Mouse (Mus musculus) embryonic stem cell, embryonic (primary cell): ENCODE results near the gene Ell2.

ENCODE experiments used
- CTCF ChIA-PET, 4 experiments: fragments of 300-600 bp in 2 of 4; fragments of 350-600 bp in 2 of 4; sonication (Branson Sonifier 250); formaldehyde crosslinking; loops; one replicate each; lab custom pipeline; 2022; ENCODE audit warnings: inconsistent platforms in 2 of 4; lab: Charles Lee
- POLR2A ChIA-PET, 4 experiments: fragments of 300-600 bp in 2 of 4; fragments of 350-600 bp in 2 of 4; sonication (Branson Sonifier 250); formaldehyde crosslinking; loops; one replicate each; lab custom pipeline; 2022; ENCODE audit warnings: antibody characterized with exemption in 4 of 4, inconsistent platforms in 1 of 4; lab: Charles Lee

Ell2 gene

GRCm38 (mm10) chr13:75706457-75706856, at the start of gene Ell2:
Gene Ell2, plus strand, starts transcription at chr13:75706757.
- ChIA-PET CTCF (interaction anchor here in 2 of 4 experiments (0.5 to 1.6 kb wide), 2 partner anchors 20 to 1571 kb away, joined by 3 to 4 read pairs; no protein-coding TSS in a partner anchor), POLR2A (interaction anchor here in 2 of 4 experiments (1.1 to 9.6 kb wide), 12 partner anchors 13 to 330 kb away, joined by 3 to 106 read pairs (median 15); no protein-coding TSS in a partner anchor)

- POLR2A ChIA-PET = interaction anchor here (0.6 to 9.4 kb wide), 17 partner anchors 9 to 569 kb away, joined by 3 to 106 read pairs (median 3); partner anchors contain the start of gene Ell2 (in 2 of the 4)
- CTCF ChIA-PET = no interaction called here
These were observed 21.1 kb upstream of the Ell2 start for GRCm38 (mm10) chr13:75685438-75685837.

- CTCF ChIA-PET = no interaction called here
These were observed 19.6 kb upstream of the Ell2 start for GRCm38 (mm10) chr13:75686995-75687394.

GRCm38 (mm10) chr13:75691625-75692024, 14.9 kb upstream of the Ell2 start:
- ChIA-PET CTCF (no interaction called here), POLR2A (interaction anchor here in 1 of 4 experiments (2.6 kb wide), 1 partner anchor 9 kb away, joined by 11 read pairs; no protein-coding TSS in a partner anchor)

More at GRCm38 (mm10) chr13:75686995-75687394, 19.6 kb upstream of the Ell2 start:
- POLR2A ChIA-PET = interaction anchor here in 2 of 4 experiments (0.6 to 9.4 kb wide), 12 partner anchors 8 to 186 kb away, joined by 3 to 106 read pairs (median 4); partner anchors contain the start of genes Ell2 (in 2 of the 2) and Glrx (in 1 of the 2)

GRCm38 (mm10) chr13:75693081-75693480, 13.5 kb upstream of the Ell2 start:
- CTCF ChIA-PET = no interaction called here
- POLR2A ChIA-PET = interaction anchor here in 2 of 4 experiments (0.7 to 2.6 kb wide), 5 partner anchors 7 to 100 kb away, joined by 3 to 11 read pairs (median 3); no protein-coding TSS in a partner anchor

- ChIA-PET POLR2A (interaction anchor here in 1 of 4 experiments (0.6 to 1.0 kb wide), 2 partner anchors 16 to 142 kb away, joined by 3 read pairs; no protein-coding TSS in a partner anchor), CTCF (no interaction called here)
These were observed 3.7 kb upstream of the Ell2 start for GRCm38 (mm10) chr13:75702814-75703213.

- ChIA-PET POLR2A (interaction anchor here (0.5 to 9.6 kb wide), 46 partner anchors 7 to 1089 kb away, joined by 3 to 106 read pairs (median 4); partner anchors contain the start of genes Glrx (in 1 of the 4) and Rfesd (in 1 of the 4)), CTCF (interaction anchor here in 3 of 4 experiments (0.5 to 1.8 kb wide), 6 partner anchors 9 to 1570 kb away, joined by 3 to 5 read pairs (median 3); no protein-coding TSS in a partner anchor)
These were observed 592 bp downstream of the Ell2 start for GRCm38 (mm10) chr13:75706882-75707816.

GRCm38 (mm10) chr13:75707821-75708636, 1.5 kb downstream of the Ell2 start:
- CTCF ChIA-PET = interaction anchor here in 2 of 4 experiments (0.6 to 1.8 kb wide), 5 partner anchors 9 to 90 kb away, joined by 3 to 5 read pairs (median 3); no protein-coding TSS in a partner anchor

GRCm38 (mm10) chr13:75708637-75709002, 2.1 kb downstream of the Ell2 start:
- POLR2A ChIA-PET = interaction anchor here in 3 of 4 experiments (0.6 to 9.6 kb wide), 37 partner anchors 8 to 1091 kb away, joined by 3 to 106 read pairs (median 4); partner anchors contain the start of gene Glrx (in 1 of the 3)
- CTCF ChIA-PET = interaction anchor here in 1 of 4 experiments (1.8 kb wide), 1 partner anchor 89 kb away, joined by 5 read pairs; no protein-coding TSS in a partner anchor

More at GRCm38 (mm10) chr13:75707821-75708636, 1.5 kb downstream of the Ell2 start:
- POLR2A ChIA-PET = interaction anchor here (0.5 to 9.6 kb wide), 50 partner anchors 8 to 1090 kb away, joined by 3 to 106 read pairs (median 4); partner anchors contain the start of genes Glrx (in 1 of the 4) and Rfesd (in 1 of the 4)

- ChIA-PET CTCF (no interaction called here), POLR2A (interaction anchor here in 2 of 4 experiments (0.6 to 9.6 kb wide), 25 partner anchors 8 to 193 kb away, joined by 3 to 106 read pairs (median 8); no protein-coding TSS in a partner anchor)
These were observed 2.6 kb downstream of the Ell2 start for GRCm38 (mm10) chr13:75709026-75709778.

GRCm38 (mm10) chr13:75710152-75710551, 3.6 kb downstream of the Ell2 start:
- CTCF ChIA-PET = no interaction called here
- POLR2A ChIA-PET = interaction anchor here in 2 of 4 experiments (0.9 to 9.6 kb wide), 12 partner anchors 9 to 56 kb away, joined by 3 to 106 read pairs (median 4); no protein-coding TSS in a partner anchor

GRCm38 (mm10) chr13:75711517-75711916, 5.0 kb downstream of the Ell2 start:
- ChIA-PET CTCF (interaction anchor here in 2 of 4 experiments (0.6 to 0.7 kb wide), 3 partner anchors 11 to 1521 kb away, joined by 3 to 5 read pairs (median 4); no protein-coding TSS in a partner anchor), POLR2A (interaction anchor here in 3 of 4 experiments (0.6 to 9.6 kb wide), 11 partner anchors 8 to 296 kb away, joined by 3 to 106 read pairs (median 4); no protein-coding TSS in a partner anchor)

- CTCF ChIA-PET = interaction anchor here in 1 of 4 experiments (0.6 kb wide), 1 partner anchor 408 kb away, joined by 3 read pairs; no protein-coding TSS in a partner anchor
- POLR2A ChIA-PET = interaction anchor here in 3 of 4 experiments (0.6 to 9.6 kb wide), 8 partner anchors 7 to 43 kb away, joined by 3 to 106 read pairs (median 6); no protein-coding TSS in a partner anchor
These were observed 6.0 kb downstream of the Ell2 start for GRCm38 (mm10) chr13:75712544-75712943.

- CTCF ChIA-PET = no interaction called here
- POLR2A ChIA-PET = interaction anchor here in 2 of 4 experiments (0.6 to 2.8 kb wide), 4 partner anchors 9 to 51 kb away, joined by 3 to 8 read pairs (median 4); no protein-coding TSS in a partner anchor
These were observed 7.8 kb downstream of the Ell2 start for GRCm38 (mm10) chr13:75714407-75714806.

- POLR2A ChIA-PET = interaction anchor here in 3 of 4 experiments (0.5 to 7.5 kb wide), 14 partner anchors 8 to 1668 kb away, joined by 3 to 68 read pairs (median 5); partner anchors contain the start of gene Ell2 (in 1 of the 3)
- CTCF ChIA-PET = interaction anchor here in 1 of 4 experiments (0.5 kb wide), 1 partner anchor 1608 kb away, joined by 3 read pairs; no protein-coding TSS in a partner anchor
These were observed 11.2 kb downstream of the Ell2 start for GRCm38 (mm10) chr13:75717638-75718302.
